Mouse (Mus musculus) hindbrain, embryonic 12.5 days (tissue): ENCODE results near the gene Cyp2d22. TPM values are rescaled to one million over a fixed set of nuclear protein-coding genes. Genes with fewer than 3 reads are reported as not detected.

Experiments used
- ATAC-seq: fragments of 200-750 bp; cut with Nextera tagmentation; 2 replicates; pipeline ENCODE4 v1.8.0; 2017; ENCODE audit warnings: moderate TSS enrichment; ENCODE audit not compliant: low FRiP score
- H3K27ac ChIP-seq: fragments of 300-500 bp; sonication (generic); 2 replicates; pipeline ENCODE4 v1.5.1; 2016; ENCODE audit warnings: mild to moderate bottlenecking
- H3K27me3 ChIP-seq: fragments of 300-500 bp; sonication (generic); 2 replicates; pipeline ENCODE4 v1.6.1; 2016; ENCODE audit warnings: mild to moderate bottlenecking
- H3K36me3 ChIP-seq: fragments of 300-500 bp; sonication (generic); 2 replicates; pipeline ENCODE4 v1.6.1; 2016; ENCODE audit warnings: mild to moderate bottlenecking
- H3K4me1 ChIP-seq: fragments of 300-500 bp; sonication (generic); 2 replicates; pipeline ENCODE4 v1.6.1; 2016
- H3K4me2 ChIP-seq: fragments of 300-500 bp; sonication (generic); replicated peaks from 2 replicates; pipeline ENCODE4 v1.6.1; 2016; ENCODE audit warnings: mild to moderate bottlenecking
- H3K4me3 ChIP-seq: fragments of 300-500 bp; sonication (generic); 2 replicates; pipeline ENCODE4 v1.5.1; 2016; ENCODE audit warnings: mild to moderate bottlenecking
- H3K9ac ChIP-seq: fragments of 300-500 bp; sonication (generic); 2 replicates; pipeline ENCODE4 v1.6.1; 2016; ENCODE audit warnings: mild to moderate bottlenecking, moderate library complexity
- H3K9me3 ChIP-seq: fragments of 300-500 bp; sonication (generic); replicated peaks from 2 replicates; pipeline ENCODE4 v1.6.1; 2016; ENCODE audit warnings: mild to moderate bottlenecking
- WGBS: fragments of 180-500 bp; shearing (Covaris S2); methylation state at CpG from one replicate; pipeline ENCODE4 v1.1.7; 2016; 5-methylcytosine and 5-hydroxymethylcytosine counted together
- polyA plus RNA-seq: library from polyadenylated mRNA; unstranded; fragments of >200 nt; fragmentation: Nextera tagmentation; extraction: Ambion mirVana; gene quantifications from 2 replicates; pipeline ENCODE4 v1.2.1, GENCODE M21; 2016

Gene Cyp2d22
- polyA plus RNA-seq, 1 experiment from 2014 or later: 4.0 TPM

- Histone ChIP-seq H3K4me1 (peaks cover 27% of the 10 kb centered on the region), H3K9ac (no peak overlapping the region), H3K9me3 (no peaks in the 10 kb centered on the region), H3K4me3 (peak overlapping the region; percentile 34), H3K27me3 (peaks cover 23% of the 10 kb centered on the region), H3K36me3 (no peaks in the 10 kb centered on the region), H3K27ac (0 out of 2 replicates have a peak overlapping the region, but pooled peaks have one; percentile 13), H3K4me2 (peak overlapping the region; percentile 54)
- ATAC-seq: no peak
- WGBS: 69% methylated on average over 15 of the region's 15 CpGs
Measured at GRCm38 (mm10) chr15:82341675-82342542, 38.2 kb downstream of the Cyp2d22 start.

DNA sequence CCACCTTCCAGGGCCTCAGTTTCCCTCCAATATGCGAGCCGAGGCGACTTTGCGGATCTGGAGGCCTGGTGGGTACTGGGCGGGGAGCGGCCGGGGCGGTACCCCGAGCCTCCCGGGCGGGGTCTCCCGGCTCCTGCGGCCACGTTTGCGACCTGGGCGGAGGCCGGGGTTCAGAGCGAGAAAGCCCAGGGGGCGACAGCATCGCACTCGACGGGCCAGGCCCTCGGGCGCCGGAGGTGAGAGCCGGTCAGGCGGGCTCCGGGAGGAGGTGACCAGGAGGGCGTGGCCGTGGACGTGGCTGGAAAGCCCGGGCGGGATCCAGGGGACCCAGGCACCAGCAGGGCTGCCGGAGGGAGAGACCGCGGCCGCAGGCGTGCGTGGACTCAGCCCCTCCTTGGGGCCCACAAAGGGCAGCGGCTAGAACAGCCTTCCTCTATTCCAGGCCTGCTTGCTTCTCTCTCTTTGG, 39.0 kb downstream of the Cyp2d22 start:
- no peaks in the 10 kb centered on the region for H3K9me3 ChIP-seq
- peak overlapping the region; percentile 61 for H3K9ac ChIP-seq
- WGBS: 2% methylated on average over 40 of the region's 40 CpGs
- 0 out of 2 replicates have a peak, but pooled peaks cover under 1% of the 10 kb centered on the region for H3K36me3 ChIP-seq
- peaks cover 30% of the 10 kb centered on the region for H3K4me1 ChIP-seq
- H3K27ac ChIP-seq: 0 out of 2 replicates have a peak overlapping the region, but pooled peaks have one; percentile 13
- peaks cover 23% of the 10 kb centered on the region for H3K27me3 ChIP-seq
- peak overlapping the region; percentile 34 for H3K4me3 ChIP-seq
- no peak for ATAC-seq
- peak overlapping the region; percentile 54 for H3K4me2 ChIP-seq

- H3K36me3 ChIP-seq: peaks cover 6% of the 10 kb centered on the region
- peak overlapping the region; percentile 54 for H3K4me2 ChIP-seq
- no peak for ATAC-seq
- H3K9me3 ChIP-seq: no peaks in the 10 kb centered on the region
- WGBS: 42% methylated on average over 21 of the region's 21 CpGs
- H3K4me1 ChIP-seq: peaks cover 30% of the 10 kb centered on the region
- peak overlapping the region; percentile 34 for H3K4me3 ChIP-seq
- no peak overlapping the region for H3K27ac ChIP-seq
- H3K27me3 ChIP-seq: peaks cover 23% of the 10 kb centered on the region
- H3K9ac ChIP-seq: peak overlapping the region; percentile 61
Measured at GRCm38 (mm10) chr15:82340414-82341035, 39.5 kb downstream of the Cyp2d22 start.

DNA sequence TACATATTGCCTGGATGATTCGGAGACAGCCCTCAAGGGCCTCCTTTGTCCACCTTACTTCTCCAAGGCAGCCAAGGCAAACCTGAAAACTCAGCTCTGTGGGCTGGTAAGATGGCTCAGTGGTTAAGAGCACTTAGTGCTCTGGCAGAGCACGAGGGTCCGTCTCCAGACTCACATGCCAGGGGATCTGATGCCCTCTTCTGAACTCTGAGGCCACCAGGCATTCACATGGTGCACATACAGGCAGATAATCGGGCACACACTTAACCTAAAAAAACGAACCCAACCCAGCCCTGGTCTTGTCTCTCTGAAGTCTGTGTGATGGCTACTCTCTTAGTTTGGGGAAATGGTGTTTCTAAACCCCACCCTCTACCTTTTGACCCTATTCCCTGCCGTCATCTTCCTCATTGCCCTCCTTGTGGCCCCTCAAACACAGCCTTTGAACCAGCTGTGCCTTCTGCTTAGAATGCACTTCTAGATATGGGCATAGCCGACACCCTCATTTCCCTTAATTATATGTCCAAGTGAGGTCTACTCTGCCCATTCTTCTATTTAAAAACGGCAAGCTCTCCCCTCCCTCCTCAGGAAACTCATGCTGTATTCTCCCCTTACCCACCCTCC, 40.3 kb downstream of the Cyp2d22 start:
- H3K27ac ChIP-seq: peak overlapping the region; percentile 7; the same call in 1 of the 2 replicates
- H3K4me2 ChIP-seq: no peak overlapping the region
- H3K4me3 ChIP-seq: no peak overlapping the region
- peaks cover 23% of the 10 kb centered on the region for H3K27me3 ChIP-seq
- peaks cover 14% of the 10 kb centered on the region for H3K36me3 ChIP-seq
- peaks cover 30% of the 10 kb centered on the region for H3K4me1 ChIP-seq
- no peaks in the 10 kb centered on the region for H3K9me3 ChIP-seq
- ATAC-seq: no peak
- H3K9ac ChIP-seq: no peak overlapping the region
- WGBS: 79% methylated on average over 8 of the region's 8 CpGs

- peak overlapping the region; percentile 63; the same call in 1 of the 2 replicates for H3K9ac ChIP-seq
- H3K36me3 ChIP-seq: peaks cover 20% of the 10 kb centered on the region
- H3K4me3 ChIP-seq: peak overlapping the region; percentile 45
- peaks cover 30% of the 10 kb centered on the region for H3K4me1 ChIP-seq
- H3K9me3 ChIP-seq: no peaks in the 10 kb centered on the region
- H3K27ac ChIP-seq: peak overlapping the region; percentile 46; the same call in 1 of the 2 replicates
- no peak for ATAC-seq
- H3K27me3 ChIP-seq: peaks cover 23% of the 10 kb centered on the region
- H3K4me2 ChIP-seq: peak overlapping the region; percentile 62
- WGBS: 56% methylated on average over 10 of the region's 10 CpGs
Measured at GRCm38 (mm10) chr15:82339150-82339549, 40.9 kb downstream of the Cyp2d22 start.

DNA sequence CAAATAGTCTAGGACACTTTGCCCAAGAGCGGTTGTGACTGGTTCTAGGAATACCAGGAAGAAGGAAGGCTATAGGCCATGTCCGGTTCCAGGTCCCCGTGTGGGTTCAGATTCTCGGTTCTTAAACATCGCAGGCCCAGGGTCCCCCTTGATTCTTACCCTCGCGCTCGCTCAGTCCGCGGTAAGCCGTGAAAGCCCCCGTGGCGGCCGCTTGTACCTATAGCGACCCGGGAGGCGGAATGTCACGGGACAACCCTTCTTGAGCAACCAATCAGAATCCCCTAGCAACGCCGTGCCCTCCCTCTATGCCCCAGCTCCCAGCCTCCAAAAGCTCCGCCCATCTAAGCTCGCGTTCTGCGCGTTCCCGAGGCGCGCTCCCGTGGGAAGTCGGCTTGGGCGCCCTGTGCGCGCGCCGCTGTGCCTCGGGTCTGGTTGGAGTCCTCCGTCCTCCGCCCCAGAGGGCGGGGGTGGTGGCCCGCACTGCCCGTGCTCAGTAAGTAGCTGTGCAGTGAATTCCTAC, 41.4 kb downstream of the Cyp2d22 start, which contains the start of the genes Naga, Pheta2 and Smdt1:
Naga (minus strand) TSS at position 333 of the 520 bp plus-strand sequence.
Pheta2 (plus strand) TSS at position 350 of the 520 bp plus-strand sequence.
Smdt1 (plus strand) TSS at position 367 of the 520 bp plus-strand sequence.
- Histone ChIP-seq H3K4me3 (peak within 1 kb of the TSS; percentile 45), H3K27ac (peak within 1 kb of the TSS; percentile 46)

DNA sequence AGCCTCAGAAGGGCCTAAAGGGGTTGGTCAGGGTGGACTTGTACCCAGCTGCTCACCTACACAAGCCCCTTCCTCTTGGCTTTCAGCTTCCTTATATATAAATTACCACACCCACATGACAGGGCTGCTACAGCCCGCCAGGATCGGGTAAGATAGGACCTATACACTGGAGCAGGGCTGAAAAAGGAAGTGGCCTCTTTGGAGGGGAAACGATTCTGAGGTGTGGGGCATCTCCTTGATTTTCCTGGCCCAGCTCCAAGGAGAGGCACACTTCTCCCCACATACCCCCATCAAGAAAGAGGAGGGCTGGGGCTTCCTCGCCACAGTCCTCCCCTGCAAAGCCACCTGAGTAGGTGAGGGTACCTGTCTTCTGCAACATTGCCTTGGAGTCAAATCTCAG, 42.2 kb downstream of the Cyp2d22 start:
- no peak overlapping the region for H3K27ac ChIP-seq
- WGBS: 44% methylated on average over 4 of the region's 4 CpGs

More for the DNA sequence above, 41.4 kb downstream of the Cyp2d22 start, which contains the start of the genes Naga, Pheta2 and Smdt1:
- Histone ChIP-seq H3K27me3 (peaks cover 23% of the 10 kb centered on the region), H3K9ac (peak within 1 kb of the TSS; percentile 63), H3K4me1 (peaks cover 30% of the 10 kb centered on the region), H3K36me3 (peaks cover 23% of the 10 kb centered on the region), H3K4me2 (peak within 1 kb of the TSS; percentile 62), H3K9me3 (no peaks in the 10 kb centered on the region)
- under 1% methylated on average over 41 of the region's 41 CpGs for WGBS
- peak; percentile 91 for ATAC-seq

GRCm38 (mm10) chr15:82336629-82337028, 43.4 kb downstream of the Cyp2d22 start:
- peaks cover 31% of the 10 kb centered on the region for H3K36me3 ChIP-seq
- H3K9ac ChIP-seq: 0 out of 2 replicates have a peak overlapping the region, but pooled peaks have one; percentile 19
- 67% methylated on average over 12 of the region's 12 CpGs for WGBS
- peaks cover 20% of the 10 kb centered on the region for H3K27me3 ChIP-seq
- no peak overlapping the region for H3K27ac ChIP-seq
- H3K4me1 ChIP-seq: peaks cover 30% of the 10 kb centered on the region
- H3K9me3 ChIP-seq: no peaks in the 10 kb centered on the region
- H3K4me3 ChIP-seq: no peak overlapping the region
- no peak overlapping the region for H3K4me2 ChIP-seq
- no peak for ATAC-seq

More for the DNA sequence above, 42.2 kb downstream of the Cyp2d22 start:
- Histone ChIP-seq H3K4me2 (peak overlapping the region; percentile 62), H3K27me3 (peaks cover 23% of the 10 kb centered on the region), H3K9ac (peak overlapping the region; percentile 63), H3K4me1 (peaks cover 30% of the 10 kb centered on the region), H3K9me3 (no peaks in the 10 kb centered on the region), H3K4me3 (peak overlapping the region; percentile 45), H3K36me3 (peaks cover 23% of the 10 kb centered on the region)
- ATAC-seq: no peak

DNA sequence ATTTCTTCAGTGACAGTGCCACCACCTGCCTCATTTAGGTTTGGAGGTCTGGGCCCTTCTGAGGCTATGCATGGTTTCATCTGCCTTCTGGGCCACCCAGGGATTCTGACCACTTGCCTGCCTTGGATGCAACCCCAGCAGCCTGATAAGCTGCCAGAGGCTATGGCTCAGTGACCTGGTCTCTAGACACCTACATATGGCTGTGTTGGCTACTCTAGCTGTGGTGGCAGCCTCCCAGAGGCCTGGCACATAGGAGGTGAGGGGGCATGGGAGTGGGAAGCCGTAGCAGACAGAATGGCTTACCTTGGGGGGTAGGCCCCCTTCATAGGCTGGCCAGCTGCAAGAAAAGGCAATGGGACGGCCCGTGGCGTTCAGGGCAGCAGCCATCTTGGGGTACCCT, 44.9 kb downstream of the Cyp2d22 start:
- H3K27me3 ChIP-seq: peaks cover 8% of the 10 kb centered on the region
- no peaks in the 10 kb centered on the region for H3K9me3 ChIP-seq
- peaks cover 20% of the 10 kb centered on the region for H3K4me1 ChIP-seq
- WGBS: 98% methylated on average over 4 of the region's 4 CpGs
- ATAC-seq: no peak
- no peak overlapping the region for H3K4me3 ChIP-seq
- no peak overlapping the region for H3K9ac ChIP-seq
- peaks cover 31% of the 10 kb centered on the region for H3K36me3 ChIP-seq
- no peak overlapping the region for H3K4me2 ChIP-seq
- no peak overlapping the region for H3K27ac ChIP-seq

- H3K36me3 ChIP-seq: peaks cover 10% of the 10 kb centered on the region
- H3K4me3 ChIP-seq: no peak overlapping the region
- no peaks in the 10 kb centered on the region for H3K9me3 ChIP-seq
- 0 out of 2 replicates have a peak, but pooled peaks cover 2% of the 10 kb centered on the region for H3K4me1 ChIP-seq
- H3K4me2 ChIP-seq: no peak overlapping the region
- no peaks in the 10 kb centered on the region for H3K27me3 ChIP-seq
- no peak for ATAC-seq
- H3K9ac ChIP-seq: no peak overlapping the region
- H3K27ac ChIP-seq: no peak overlapping the region
- 68% methylated on average over 2 of the region's 2 CpGs for WGBS
Measured at GRCm38 (mm10) chr15:82325382-82325781, 54.7 kb downstream of the Cyp2d22 start.

GRCm38 (mm10) chr15:82322195-82322594, 57.9 kb downstream of the Cyp2d22 start:
- WGBS: 78% methylated on average over 8 of the region's 8 CpGs
- 0 out of 2 replicates have a peak, but pooled peaks cover 2% of the 10 kb centered on the region for H3K4me1 ChIP-seq
- H3K9ac ChIP-seq: no peak overlapping the region
- H3K4me2 ChIP-seq: no peak overlapping the region
- no peaks in the 10 kb centered on the region for H3K27me3 ChIP-seq
- H3K27ac ChIP-seq: no peak overlapping the region
- ATAC-seq: no peak
- no peak overlapping the region for H3K4me3 ChIP-seq
- H3K36me3 ChIP-seq: no peaks in the 10 kb centered on the region
- no peaks in the 10 kb centered on the region for H3K9me3 ChIP-seq
